Mouse (Mus musculus) B cell, adult (primary cell): ENCODE results near the gene Extl1. TPM values are rescaled to one million over a fixed set of nuclear protein-coding genes. Genes with fewer than 3 reads are reported as not detected.

Experiments used
- total RNA-seq: library from RNA; stranded (reverse); gene quantifications from 4 replicates; pipeline ENCODE4 v1.2.4, GENCODE M21; 2023; ENCODE audit not compliant: inconsistent age

Gene Extl1
- total RNA-seq, result 0.90 to 2.0 TPM (median 1.6 TPM) in 4 replicates

GRCm38 (mm10) chr4:134383750-134384149, at the start of gene Extl1:
TSS of gene Extl1 (minus strand) at chr4:134383850.

DNA sequence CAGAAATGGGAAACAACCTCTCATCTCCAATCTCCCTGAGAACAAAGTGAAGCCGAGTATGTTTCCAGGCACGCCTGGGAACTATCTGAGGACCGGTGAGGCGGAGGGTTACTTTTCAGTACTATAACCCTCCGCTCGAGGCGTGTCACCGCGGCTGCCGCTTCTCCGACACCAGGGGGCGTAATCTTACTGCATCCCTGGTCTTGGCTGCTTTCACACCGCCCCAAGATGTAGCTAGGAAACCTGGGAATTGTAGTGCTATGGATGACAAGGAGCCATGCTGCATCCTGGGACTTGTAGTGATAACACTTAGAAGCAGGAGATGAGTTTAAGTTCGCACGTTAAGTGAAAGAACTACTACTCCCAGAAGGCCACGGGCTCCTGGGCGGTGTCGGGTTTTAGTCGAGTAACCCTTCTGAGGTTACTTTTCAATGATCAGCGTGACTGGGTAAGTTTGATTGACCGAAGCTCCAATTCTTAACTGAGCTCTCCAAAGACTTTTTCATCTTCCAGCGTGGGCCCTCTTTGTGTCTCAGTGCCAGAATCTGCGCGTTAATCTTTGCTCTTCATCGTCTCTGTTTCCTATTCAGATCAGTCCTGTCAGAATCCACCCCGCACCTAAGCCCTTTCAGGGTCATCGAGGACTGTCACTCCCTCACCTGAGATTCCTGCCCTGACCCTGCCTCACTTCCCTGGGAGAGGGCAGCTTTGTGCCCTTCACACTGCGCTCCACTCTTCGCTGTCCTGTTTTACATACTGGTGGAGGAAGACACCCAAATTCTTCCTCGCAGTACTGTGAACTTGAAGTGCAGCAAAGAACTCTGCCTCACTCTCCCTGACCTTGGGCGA, 12.6 kb upstream of the Extl1 start, which contains the start of gene Pafah2:
Gene Pafah2 (plus strand): TSS at position 344 of the 849 bp plus-strand sequence.

GRCm38 (mm10) chr4:134343071-134344031, 40.3 kb downstream of the Extl1 start, which contains the start of gene Slc30a2:
TSS of gene Slc30a2 (plus strand) at chr4:134343181.

DNA sequence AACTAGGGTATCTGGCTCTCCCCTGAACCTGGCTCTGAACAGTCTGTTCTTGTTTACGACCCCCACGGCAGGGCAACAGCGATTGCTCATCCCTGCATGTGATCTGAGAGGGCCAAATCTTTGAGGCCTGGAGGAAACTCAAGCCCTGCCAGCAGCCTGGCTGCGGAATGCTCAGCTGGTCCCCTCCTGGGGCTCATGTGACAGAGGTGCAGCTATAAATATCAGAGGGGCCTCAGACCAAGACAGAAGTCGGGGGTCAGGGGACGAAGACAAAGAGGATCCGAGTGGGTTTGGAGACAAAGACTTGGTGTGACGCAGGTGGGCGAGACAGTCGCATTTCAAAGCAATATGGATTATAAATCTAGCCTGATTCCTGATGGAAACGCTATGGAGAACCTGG, 68.8 kb downstream of the Extl1 start, which contains the start of gene Trim63:
Gene Trim63 (plus strand): TSS at position 245 of the 400 bp plus-strand sequence.

Other genes starting within 250 kb of the Extl1 start
- 13.8 to 21.8 TPM (median 16.7 TPM) in 4 replicates for gene Cep85, start 196.7 kb downstream of the Extl1 start, total RNA-seq
- gene Gm7534, start 180.8 kb downstream of the Extl1 start, total RNA-seq, result not detected in 4 replicates
- not detected in 4 replicates for gene Catsper4, start 156.5 kb downstream of the Extl1 start, total RNA-seq
- 0.39 to 0.55 TPM in 2 of 4 replicates, not detected in the others for gene Cnksr1, start 145.5 kb downstream of the Extl1 start, total RNA-seq
- gene E130218I03Rik, start 140.2 kb downstream of the Extl1 start, total RNA-seq, result not detected in 4 replicates
- gene Zfp593, start 138.3 kb downstream of the Extl1 start, total RNA-seq, result 22.7 to 29.6 TPM (median 23.6 TPM) in 4 replicates
- not detected in 4 replicates for gene Gm30191, start 136.9 kb downstream of the Extl1 start, total RNA-seq
- gene Grrp1, start 129.7 kb downstream of the Extl1 start, total RNA-seq, result not detected in 4 replicates
- gene Pdik1l, start 96.0 kb downstream of the Extl1 start, total RNA-seq, result 10.3 to 15.7 TPM (median 11.6 TPM) in 4 replicates
- gene Trim63, start 68.7 kb downstream of the Extl1 start, total RNA-seq, result not detected in 4 replicates
- not detected in 4 replicates for gene Slc30a2, start 40.7 kb downstream of the Extl1 start, total RNA-seq
- gene Pafah2, start 12.5 kb upstream of the Extl1 start, total RNA-seq, result 1.9 to 3.3 TPM (median 2.7 TPM) in 4 replicates
- 42.2 to 45.5 TPM (median 43.9 TPM) in 4 replicates for gene Stmn1, start 84.5 kb upstream of the Extl1 start, total RNA-seq
- gene Paqr7, start 112.8 kb upstream of the Extl1 start, total RNA-seq, result 2.1 to 3.9 TPM (median 2.8 TPM) in 4 replicates
- gene Aunip, start 127.1 kb upstream of the Extl1 start, total RNA-seq, result not detected in 4 replicates
- 40.2 to 45.4 TPM (median 44.5 TPM) in 4 replicates for gene Mtfr1l, start 151.5 kb upstream of the Extl1 start, total RNA-seq
- 1.1 to 1.9 TPM (median 1.5 TPM) in 4 replicates for gene Selenon, start 168.3 kb upstream of the Extl1 start, total RNA-seq